Mouse (Mus musculus): ENCODE measurements around the gene Rnh1.

Gene Rnh1

GRCm38 (mm10) chr7:141172116-141173006 is at the start of gene Rnh1:
Gene Rnh1, minus strand, starts transcription at chr7:141172857.
- peak; percentile 93 to 94 for DNase-seq

GRCm38 (mm10) chr7:141222126-141222467 is 49.4 kb upstream of the Rnh1 start:
- DNase-seq, result no peak

GRCm38 (mm10) chr7:141221249-141222125 is 48.8 kb upstream of the Rnh1 start:
- peak; percentile 98 to 99 for DNase-seq

GRCm38 (mm10) chr7:141220377-141220776 is 47.7 kb upstream of the Rnh1 start:
- no peak for DNase-seq

- no peak for DNase-seq
These were observed 47.0 kb upstream of the Rnh1 start for GRCm38 (mm10) chr7:141219558-141220099.

- peak; percentile 43 to 65 for DNase-seq
These were observed 46.0 kb upstream of the Rnh1 start for GRCm38 (mm10) chr7:141218557-141219133.

GRCm38 (mm10) chr7:141218141-141218540 is 45.5 kb upstream of the Rnh1 start:
- DNase-seq, result no peak

- no peak for DNase-seq
These were observed 44.8 kb upstream of the Rnh1 start for GRCm38 (mm10) chr7:141217343-141218013.

- no peak for DNase-seq
These were observed 44.2 kb upstream of the Rnh1 start for GRCm38 (mm10) chr7:141216894-141217293.

- DNase-seq, result peak; percentile 94 to 96
These were observed 43.5 kb upstream of the Rnh1 start for GRCm38 (mm10) chr7:141215880-141216733.

GRCm38 (mm10) chr7:141215101-141215879 is 42.6 kb upstream of the Rnh1 start, which contains the start of gene Rassf7:
Gene Rassf7, plus strand, starts transcription at chr7:141215860.
- peak; percentile 98 for DNase-seq

GRCm38 (mm10) chr7:141214310-141214709 is 41.7 kb upstream of the Rnh1 start:
- no peak for DNase-seq

- DNase-seq, result no peak
These were observed 41.1 kb upstream of the Rnh1 start, which contains the start of gene Lmntd2 for GRCm38 (mm10) chr7:141213605-141214235. Gene Lmntd2, minus strand, starts transcription at chr7:141214080.

- no peak for DNase-seq
These were observed 40.5 kb upstream of the Rnh1 start for GRCm38 (mm10) chr7:141213133-141213532.

- DNase-seq, result no peak
These were observed 38.0 kb upstream of the Rnh1 start for GRCm38 (mm10) chr7:141210606-141211131.

GRCm38 (mm10) chr7:141210137-141210536 is 37.5 kb upstream of the Rnh1 start:
- no peak for DNase-seq

GRCm38 (mm10) chr7:141209526-141209925 is 36.9 kb upstream of the Rnh1 start:
- DNase-seq, result no peak

GRCm38 (mm10) chr7:141206182-141206937 is 33.7 kb upstream of the Rnh1 start:
- DNase-seq, result no peak

GRCm38 (mm10) chr7:141205504-141205903 is 32.8 kb upstream of the Rnh1 start:
- DNase-seq, result no peak

All from lung, adult 18-20 months (tissue).